Mouse (Mus musculus) MEL (cell line): ENCODE results near the gene Fgr.

ENCODE experiments used
- HCFC1 ChIP-seq: IDR thresholded peaks from 2 replicates; pipeline ENCODE4 v1.6.1; 2012; ENCODE audit warnings: low read depth, mild to moderate bottlenecking, inconsistent platforms, low read length, improper control_type of control experiment, moderate library complexity
- MXI1 ChIP-seq: IDR thresholded peaks from 2 replicates; pipeline ENCODE4 v1.6.1; 2011; ENCODE audit warnings: mild to moderate bottlenecking, low read depth, low read length, improper control_type of control experiment

DNA sequence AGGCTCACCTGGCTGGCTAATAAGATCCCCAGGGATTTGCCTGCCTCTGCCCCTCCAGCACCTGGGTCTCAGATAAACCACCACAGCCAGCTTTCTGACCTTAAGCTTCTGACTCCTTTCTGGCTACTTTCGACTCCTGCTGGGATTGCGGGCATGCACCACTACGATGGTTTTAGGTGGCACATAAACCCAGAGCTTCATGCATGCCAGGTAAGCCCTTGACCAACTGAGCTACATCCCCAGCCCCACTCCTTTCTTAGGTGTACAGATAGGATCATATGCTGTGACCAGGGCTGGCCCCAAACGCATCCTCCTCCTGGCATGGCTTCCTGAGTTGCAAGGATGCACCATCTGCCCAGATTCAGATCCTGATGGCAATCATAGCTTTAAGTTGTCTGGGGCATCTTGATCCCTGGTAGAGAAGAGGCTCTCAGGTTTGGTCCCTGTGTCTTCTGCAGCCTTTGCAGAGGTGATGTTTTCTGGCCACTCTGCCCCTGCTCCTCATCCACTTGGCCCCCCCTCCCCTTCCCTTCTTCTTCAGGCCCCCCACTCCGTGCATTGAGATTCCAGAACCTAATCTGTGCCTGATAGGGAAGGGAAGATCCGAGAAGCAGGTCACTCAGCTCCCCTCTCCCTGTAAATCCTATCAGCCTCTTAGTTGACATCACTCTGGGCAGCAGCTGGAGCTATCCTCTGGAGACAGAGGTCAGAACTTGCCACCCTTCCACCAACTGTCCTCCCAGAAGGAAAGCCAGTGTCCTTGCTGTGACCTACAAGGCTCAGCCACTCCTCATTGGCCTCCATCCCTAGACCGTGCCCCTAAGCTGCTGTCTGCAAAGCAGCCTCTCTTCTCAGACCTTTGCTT lies 19.1 kb upstream of the Fgr start:
- TF ChIP-seq MXI1: no peak
- TF ChIP-seq HCFC1: no peak
